Mouse (Mus musculus) spleen, adult 2 months (tissue): ENCODE measurements around the gene Olfr1410. TPM values are rescaled to one million over a fixed set of nuclear protein-coding genes. Genes with fewer than 3 reads are reported as not detected.

ENCODE experiments used
- DNase-seq, 2 experiments: peaks; one replicate each; pipeline versions ENCODE4 v3.0.0 to v3.0.0-alpha.2; 2012 to 2021; ENCODE audit warnings: low spot score in 2 of 2, low read depth in 1 of 2
- H3K27ac ChIP-seq: fragments of 200-500 bp; 2 replicates; pipeline ENCODE4 v1.5.1; 2012; ENCODE audit warnings: low read length, inconsistent platforms; ENCODE audit not compliant: insufficient read depth
- H3K27me3 ChIP-seq: fragments of 200-500 bp; 2 replicates; pipeline ENCODE4 v1.6.1; 2012; ENCODE audit warnings: mild to moderate bottlenecking, moderate library complexity, low read length, inconsistent platforms; ENCODE audit not compliant: control insufficient read depth, insufficient read depth
- H3K36me3 ChIP-seq: fragments of 200-500 bp; 2 replicates; pipeline ENCODE4 v1.6.1; 2012; ENCODE audit warnings: mild to moderate bottlenecking, low read length, inconsistent platforms; ENCODE audit not compliant: control insufficient read depth, insufficient read depth
- H3K4me1 ChIP-seq: fragments of 200-500 bp; 2 replicates; pipeline ENCODE4 v1.6.1; 2011; ENCODE audit warnings: inconsistent platforms; ENCODE audit not compliant: control insufficient read depth, insufficient read depth, insufficient read length
- H3K4me3 ChIP-seq: fragments of 200-500 bp; 2 replicates; pipeline ENCODE4 v1.5.1; 2011; ENCODE audit warnings: mild to moderate bottlenecking, inconsistent platforms; ENCODE audit not compliant: insufficient read depth, insufficient read length; ENCODE audit errors: extremely low read depth
- CTCF ChIP-seq: fragments of 200-500 bp; IDR thresholded peaks from 2 replicates; pipeline ENCODE4 v1.5.1; 2011; ENCODE audit warnings: mild to moderate bottlenecking, inconsistent platforms; ENCODE audit not compliant: insufficient read depth, insufficient read length, insufficient replicate concordance; ENCODE audit errors: extremely low read depth
- POLR2A ChIP-seq: fragments of 200-500 bp; IDR thresholded peaks from 2 replicates; pipeline ENCODE4 v1.6.1; 2011; ENCODE audit warnings: low read depth, low read length, inconsistent platforms
- WGBS: fragments of 180-500 bp; shearing (Covaris S2); methylation state at CpG from one replicate; pipeline ENCODE4 v1.1.7; 2018; 5-methylcytosine and 5-hydroxymethylcytosine counted together
- polyA plus RNA-seq: library from polyadenylated mRNA; depleted of rRNA; stranded (reverse); fragments of >200 nt; gene quantifications from 2 replicates; pipeline ENCODE4 v1.2.3, GENCODE M21; 2012; rRNA removed

The Olfr1410 gene
- polyA plus RNA-seq, 1 experiment, result not detected

DNA sequence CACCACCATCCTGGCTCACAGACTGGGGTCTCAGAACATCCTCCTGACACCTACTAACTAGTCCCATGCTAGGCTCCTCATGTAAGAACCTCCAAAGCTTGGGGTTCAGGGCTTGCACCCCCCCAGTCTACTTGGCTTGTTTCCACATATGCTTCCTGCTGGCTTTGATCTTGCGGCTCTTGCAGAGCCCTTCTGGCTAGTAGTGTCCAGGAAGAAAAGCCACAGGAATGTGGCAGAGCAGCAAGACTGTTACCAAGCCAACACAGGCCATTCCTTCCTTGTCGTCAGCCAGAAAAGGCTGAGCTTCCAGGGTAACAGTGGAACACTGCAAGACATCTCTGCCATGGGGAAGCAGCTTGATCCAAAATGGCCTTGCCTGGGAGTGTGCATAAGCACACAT lies 49.1 kb downstream of the Olfr1410 start:
- H3K36me3 ChIP-seq, result no peaks in the 10 kb centered on the region
- WGBS, result 66% methylated on average over 2 of the region's 2 CpGs
- TF ChIP-seq CTCF, result no peak
- no peak for TF ChIP-seq POLR2A
- no peak for DNase-seq
- H3K27ac ChIP-seq, result no peak overlapping the region
- no peaks in the 10 kb centered on the region for H3K4me1 ChIP-seq
- no peak overlapping the region for H3K4me3 ChIP-seq
- no peaks in the 10 kb centered on the region for H3K27me3 ChIP-seq

DNA sequence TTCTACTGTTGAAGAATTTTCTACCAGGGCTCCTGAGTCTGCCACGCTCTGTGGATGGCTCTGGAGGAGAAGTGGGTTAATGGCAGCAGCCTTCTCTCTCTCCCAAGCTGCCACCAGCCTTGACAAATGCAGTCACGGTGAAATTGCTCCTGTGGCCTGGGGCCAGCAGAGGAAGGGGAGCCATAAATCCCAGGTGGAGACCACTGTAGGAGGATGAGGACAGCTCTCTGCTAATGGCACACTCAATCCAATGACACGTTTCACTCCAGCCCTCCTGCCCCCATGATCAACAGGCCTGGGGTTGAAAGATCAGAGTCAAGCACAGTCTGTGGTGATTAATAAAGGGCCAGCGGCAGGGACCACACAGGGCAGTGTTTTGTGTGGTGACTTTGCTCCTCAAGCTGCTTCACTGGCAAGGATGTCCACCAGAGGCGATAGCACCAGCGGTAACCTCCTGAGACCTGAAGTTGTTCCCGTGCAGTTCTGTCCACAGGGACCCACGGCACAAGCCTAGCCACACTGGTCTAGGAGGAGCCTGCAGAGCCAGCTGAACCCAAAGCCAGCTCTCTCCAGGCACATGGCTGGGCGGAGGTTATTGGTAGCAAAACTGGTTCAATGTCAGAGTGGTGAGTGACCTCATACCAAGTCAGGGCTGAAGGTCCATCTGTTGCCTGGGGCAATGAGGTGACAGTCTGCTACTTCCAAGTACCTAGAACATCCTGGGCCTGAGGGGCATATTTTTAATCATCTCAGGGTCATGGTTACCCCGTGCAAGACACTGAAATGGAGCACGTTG lies 51.6 kb downstream of the Olfr1410 start:
- H3K36me3 ChIP-seq, result no peaks in the 10 kb centered on the region
- no peak overlapping the region for H3K4me3 ChIP-seq
- H3K27ac ChIP-seq, result no peak overlapping the region
- no peaks in the 10 kb centered on the region for H3K27me3 ChIP-seq
- 88% methylated on average over 11 of the region's 11 CpGs for WGBS
- no peak for DNase-seq
- H3K4me1 ChIP-seq, result no peaks in the 10 kb centered on the region
- TF ChIP-seq POLR2A (no peak), CTCF (no peak)

GRCm38 (mm10) chr1:92659392-92659791 lies 53.8 kb downstream of the Olfr1410 start:
- no peak for DNase-seq
- no peaks in the 10 kb centered on the region for H3K4me1 ChIP-seq
- no peaks in the 10 kb centered on the region for H3K36me3 ChIP-seq
- no peak overlapping the region for H3K4me3 ChIP-seq
- no peak for TF ChIP-seq POLR2A
- TF ChIP-seq CTCF, result no peak
- 26% methylated on average over 5 of the region's 5 CpGs for WGBS
- H3K27ac ChIP-seq, result no peak overlapping the region
- H3K27me3 ChIP-seq, result no peaks in the 10 kb centered on the region

Other genes starting within 250 kb of the Olfr1410 start
- 31.8 and 35.8 TPM in 2 replicates for gene Ndufa10, start 131.9 kb upstream of the Olfr1410 start, polyA plus RNA-seq
- not detected in 2 replicates for gene Olfr1416, start 120.7 kb upstream of the Olfr1410 start, polyA plus RNA-seq
- gene Olfr1415, start 109.7 kb upstream of the Olfr1410 start, polyA plus RNA-seq, result not detected in 2 replicates
- not detected in 2 replicates for gene Olfr1414, start 87.1 kb upstream of the Olfr1410 start, polyA plus RNA-seq
- not detected in 2 replicates for gene Olfr1413, start 34.5 kb upstream of the Olfr1410 start, polyA plus RNA-seq
- gene Olfr1412, start 20.0 kb upstream of the Olfr1410 start, polyA plus RNA-seq, result not detected in 2 replicates
- not detected in 2 replicates for gene Olfr1411, start 11.4 kb upstream of the Olfr1410 start, polyA plus RNA-seq
- gene Olfr12, start 12.0 kb downstream of the Olfr1410 start, polyA plus RNA-seq, result not detected in 2 replicates
- 45.7 and 49.3 TPM in 2 replicates for gene Cops9, start 36.2 kb downstream of the Olfr1410 start, polyA plus RNA-seq
- 0.41 and 0.58 TPM in 2 replicates for gene Otos, start 43.1 kb downstream of the Olfr1410 start, polyA plus RNA-seq
- 11.1 and 11.2 TPM in 2 replicates for gene Gpc1, start 225.9 kb downstream of the Olfr1410 start, polyA plus RNA-seq